Mouse (Mus musculus) cortical plate, adult 2 months (tissue): ENCODE data around the gene Ank3.

Source experiments
- CTCF ChIP-seq: fragments of 200-500 bp; IDR thresholded peaks from 2 replicates; pipeline ENCODE4 v1.5.1; 2011; ENCODE audit warnings: mild to moderate bottlenecking, control low read depth, low read length; ENCODE audit not compliant: insufficient read depth; ENCODE audit errors: extremely low read depth
- POLR2A ChIP-seq: fragments of 200-500 bp; IDR thresholded peaks from 2 replicates; pipeline ENCODE4 v1.6.1; 2011; ENCODE audit warnings: mild to moderate bottlenecking, low read length, control low read depth; ENCODE audit not compliant: insufficient read depth; ENCODE audit errors: extremely low read depth

DNA sequence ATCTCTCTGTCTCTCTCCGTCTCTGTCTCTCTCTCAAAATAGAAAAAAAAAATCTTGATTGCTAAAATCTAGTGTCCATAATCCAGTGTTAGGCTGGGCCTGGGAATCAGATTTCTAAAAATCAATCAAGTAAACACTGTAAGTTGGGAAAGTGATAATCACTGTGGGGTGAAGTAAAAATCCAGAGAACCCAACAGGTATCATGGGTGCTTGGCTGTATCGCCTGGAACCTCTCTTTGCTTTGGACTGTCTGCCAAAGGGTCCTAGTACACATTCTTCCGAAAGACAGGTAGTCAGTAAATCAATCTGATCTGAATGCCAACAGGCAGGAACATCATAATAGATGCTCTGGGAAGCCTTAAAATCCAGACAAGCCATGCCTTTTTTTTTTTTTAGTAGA is 186.7 kb downstream of the Ank3 start:
- TF ChIP-seq CTCF = no peak
- no peak for TF ChIP-seq POLR2A
